Mouse (Mus musculus) liver, postnatal 0 days (tissue): ENCODE measurements around the gene Rps26. TPM values are rescaled to one million over a fixed set of nuclear protein-coding genes. Genes with fewer than 3 reads are reported as not detected.

Source experiments
- ATAC-seq: fragments of 200-750 bp; cut with Nextera tagmentation; 2 replicates; pipeline ENCODE4 v1.8.0; 2017; ENCODE audit warnings: mild to moderate bottlenecking, moderate library complexity
- DNase-seq: peaks from one replicate; pipeline ENCODE4 v3.0.0-alpha.2; 2016
- H3K27ac ChIP-seq: fragments of 300-500 bp; sonication (generic); 2 replicates; pipeline ENCODE4 v1.5.1; 2014; ENCODE audit warnings: antibody characterized with exemption, moderate library complexity, mild to moderate bottlenecking, low read depth
- H3K27me3 ChIP-seq: fragments of 300-500 bp; sonication (generic); 2 replicates; pipeline ENCODE4 v1.6.1; 2014; ENCODE audit warnings: low read length, control low read depth, mixed read lengths; ENCODE audit not compliant: insufficient read depth
- H3K36me3 ChIP-seq: fragments of 300-500 bp; sonication (generic); replicated peaks from 2 replicates; pipeline ENCODE4 v1.6.1; 2014; ENCODE audit warnings: mild to moderate bottlenecking, control low read depth, low read length, moderate library complexity, mixed read lengths; ENCODE audit not compliant: insufficient read depth
- H3K4me1 ChIP-seq: fragments of 300-500 bp; sonication (generic); 2 replicates; pipeline ENCODE4 v1.6.1; 2014; ENCODE audit warnings: antibody characterized with exemption, mild to moderate bottlenecking, control low read depth; ENCODE audit not compliant: insufficient read depth
- H3K4me2 ChIP-seq: fragments of 300-500 bp; sonication (generic); 2 replicates; pipeline ENCODE4 v1.6.1; 2014; ENCODE audit warnings: low read depth, mild to moderate bottlenecking, low read length, moderate library complexity, mixed read lengths
- H3K4me3 ChIP-seq: fragments of 300-500 bp; sonication (generic); 2 replicates; pipeline ENCODE4 v1.5.1; 2014; ENCODE audit warnings: low read depth, low read length
- H3K9ac ChIP-seq: fragments of 300-500 bp; sonication (generic); replicated peaks from 2 replicates; pipeline ENCODE4 v1.6.1; 2014; ENCODE audit warnings: mild to moderate bottlenecking, moderate library complexity
- H3K9me3 ChIP-seq: fragments of 300-500 bp; sonication (generic); 2 replicates; pipeline ENCODE4 v1.6.1; 2016; ENCODE audit warnings: mild to moderate bottlenecking, control low read depth, low read length, mixed read lengths
- CTCF ChIP-seq: sonication (generic); IDR thresholded peaks from 2 replicates; pipeline ENCODE4 v1.5.1; 2016; ENCODE audit warnings: antibody characterized with exemption, low read depth
- EP300 ChIP-seq: IDR thresholded peaks from 2 replicates; pipeline ENCODE4 v1.6.1; 2016; ENCODE audit warnings: antibody characterized with exemption, low read depth, mild to moderate bottlenecking
- WGBS: fragments of 180-500 bp; shearing (Covaris S2); extraction: QIAGEN DNeasy Blood & Tissue Kit; methylation state at CpG from one replicate; pipeline ENCODE4 v1.1.7; 2014; ENCODE audit not compliant: insufficient replicate concordance; 5-methylcytosine and 5-hydroxymethylcytosine counted together
- polyA plus RNA-seq: library from polyadenylated mRNA; unstranded; fragments of >200 nt; fragmentation: Nextera tagmentation; extraction: Ambion mirVana; gene quantifications from 2 replicates; pipeline ENCODE4 v1.2.1, GENCODE M21; 2015

Rps26 gene
- polyA plus RNA-seq, 1 experiment from 2014 or later, result 469 TPM

- Histone ChIP-seq H3K4me3 (peak within 1 kb of the TSS; percentile 42), H3K27ac (peak within 1 kb of the TSS; percentile 39; the same call in 1 of the 2 replicates), H3K4me2 (peak within 1 kb of the TSS; percentile 81), H3K9ac (peak within 1 kb of the TSS; percentile 55), H3K4me1 (peaks cover 13% of the 10 kb centered on the region), H3K36me3 (no peaks in the 10 kb centered on the region), H3K9me3 (no peaks in the 10 kb centered on the region), H3K27me3 (peaks cover 15% of the 10 kb centered on the region; the same call in 1 of the 2 replicates)
- ATAC-seq (peak; percentile 72), DNase-seq (peak; percentile 43)
- WGBS, result 9% methylated on average over 36 of the region's 36 CpGs
- TF ChIP-seq CTCF, result no peak
These were observed 18.8 kb upstream of the Rps26 start, which contains the start of gene Ikzf4 for GRCm38 (mm10) chr10:128645111-128646011. Gene Ikzf4 (minus strand): TSS chr10:128645991.

- Histone ChIP-seq H3K4me1 (peaks cover 13% of the 10 kb centered on the region), H3K9ac (no peak overlapping the region), H3K4me3 (no peak overlapping the region), H3K27me3 (peaks cover 15% of the 10 kb centered on the region; the same call in 1 of the 2 replicates), H3K4me2 (no peak overlapping the region), H3K36me3 (no peaks in the 10 kb centered on the region), H3K27ac (no peak overlapping the region), H3K9me3 (no peaks in the 10 kb centered on the region)
- ATAC-seq (no peak), DNase-seq (no peak)
- 77% methylated on average over 6 of the region's 6 CpGs for WGBS
- TF ChIP-seq EP300 (no peak), CTCF (no peak)
These were observed 16.2 kb upstream of the Rps26 start for GRCm38 (mm10) chr10:128642749-128643148.

DNA sequence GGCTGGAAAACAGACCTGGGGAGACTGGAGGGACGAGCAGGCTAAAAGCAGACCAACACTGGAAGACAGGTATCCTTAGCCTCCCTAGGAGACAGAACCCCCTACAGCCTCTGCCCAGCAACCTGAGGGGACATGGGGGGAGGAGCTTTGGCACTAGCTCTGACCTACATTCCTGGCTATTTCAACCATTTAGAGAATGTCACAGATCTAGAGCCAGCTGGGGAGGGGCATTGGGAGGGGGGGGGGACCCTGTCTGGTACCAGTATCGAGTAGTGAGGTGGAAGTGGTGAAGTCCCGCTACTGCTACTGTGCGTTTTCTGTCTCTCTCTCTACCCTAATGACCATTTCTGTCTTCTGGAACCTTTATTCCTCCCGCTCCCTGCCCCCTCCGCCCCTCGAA lies 15.3 kb upstream of the Rps26 start:
- Histone ChIP-seq H3K4me1 (peaks cover 16% of the 10 kb centered on the region), H3K27ac (no peak overlapping the region), H3K9ac (no peak overlapping the region), H3K27me3 (peaks cover 15% of the 10 kb centered on the region; the same call in 1 of the 2 replicates), H3K4me2 (no peak overlapping the region), H3K9me3 (no peaks in the 10 kb centered on the region), H3K4me3 (no peak overlapping the region), H3K36me3 (no peaks in the 10 kb centered on the region)
- ATAC-seq, result no peak
- WGBS, result 68% methylated on average over 7 of the region's 7 CpGs
- TF ChIP-seq EP300, result no peak
- TF ChIP-seq CTCF, result no peak
- no peak for DNase-seq

DNA sequence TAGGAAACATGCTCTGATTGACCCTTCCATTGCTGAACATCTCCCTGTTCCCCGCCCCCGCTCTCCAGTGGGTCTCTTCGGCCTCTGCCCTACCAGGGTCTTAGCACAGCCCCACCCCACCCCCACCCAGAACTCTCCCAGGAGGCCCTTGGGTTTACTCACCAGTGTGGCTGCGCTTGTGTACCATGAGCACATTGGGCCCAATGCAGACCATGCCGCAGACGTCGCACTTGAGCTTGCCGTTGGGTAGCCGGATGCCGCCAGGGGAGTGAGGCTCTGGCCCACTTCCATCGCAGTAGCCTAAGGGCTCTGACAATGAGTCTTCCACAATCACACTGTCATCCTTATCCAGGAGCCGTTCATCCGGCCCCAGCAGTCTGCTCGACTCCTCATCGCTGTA lies 14.3 kb upstream of the Rps26 start:
- peaks cover 11% of the 10 kb centered on the region; the same call in 1 of the 2 replicates for H3K27me3 ChIP-seq
- no peak overlapping the region for H3K4me2 ChIP-seq
- no peak overlapping the region for H3K27ac ChIP-seq
- H3K9ac ChIP-seq, result no peak overlapping the region
- ATAC-seq (no peak), DNase-seq (no peak)
- no peak for TF ChIP-seq CTCF
- TF ChIP-seq EP300, result no peak
- H3K9me3 ChIP-seq, result no peaks in the 10 kb centered on the region
- H3K4me1 ChIP-seq, result peaks cover 12% of the 10 kb centered on the region; the same call in 1 of the 2 replicates
- 90% methylated on average over 15 of the region's 15 CpGs for WGBS
- H3K4me3 ChIP-seq, result no peak overlapping the region
- H3K36me3 ChIP-seq, result no peaks in the 10 kb centered on the region

DNA sequence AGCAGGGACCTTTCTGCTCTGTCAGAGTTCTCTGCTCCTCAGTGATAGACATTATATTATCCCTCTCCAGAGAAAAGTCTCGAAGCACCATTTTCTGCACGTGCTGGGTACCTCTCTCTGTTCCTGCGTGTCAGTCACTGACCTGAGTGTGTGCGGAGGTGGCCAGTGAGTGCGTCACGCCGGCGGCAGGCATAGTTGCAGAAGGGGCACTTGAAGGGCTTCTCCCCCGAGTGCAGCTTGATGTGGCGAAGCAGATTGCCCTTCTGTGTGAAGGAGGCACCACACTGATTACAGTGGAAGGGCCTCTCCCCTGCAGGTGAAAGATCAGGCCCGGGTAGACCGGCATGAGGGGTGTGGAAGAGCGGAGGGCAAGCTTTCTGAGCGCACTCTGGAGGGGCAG lies 13.5 kb upstream of the Rps26 start:
- Histone ChIP-seq H3K36me3 (no peaks in the 10 kb centered on the region), H3K4me3 (no peak overlapping the region), H3K9ac (no peak overlapping the region), H3K27ac (no peak overlapping the region), H3K4me2 (no peak overlapping the region), H3K27me3 (peaks cover 7% of the 10 kb centered on the region; the same call in 1 of the 2 replicates), H3K9me3 (no peaks in the 10 kb centered on the region), H3K4me1 (peaks cover 6% of the 10 kb centered on the region; the same call in 1 of the 2 replicates)
- TF ChIP-seq EP300, result no peak
- TF ChIP-seq CTCF, result no peak
- DNase-seq (no peak), ATAC-seq (no peak)
- WGBS, result 83% methylated on average over 14 of the region's 14 CpGs

- no peaks in the 10 kb centered on the region for H3K27me3 ChIP-seq
- no peak for ATAC-seq
- no peak for DNase-seq
- no peak overlapping the region for H3K9ac ChIP-seq
- H3K4me3 ChIP-seq, result no peak overlapping the region
- H3K4me2 ChIP-seq, result peak overlapping the region; percentile 38; the same call in 1 of the 2 replicates
- no peak overlapping the region for H3K27ac ChIP-seq
- no peaks in the 10 kb centered on the region for H3K9me3 ChIP-seq
- no peaks in the 10 kb centered on the region for H3K36me3 ChIP-seq
- H3K4me1 ChIP-seq, result peaks cover 3% of the 10 kb centered on the region; the same call in 1 of the 2 replicates
- no peak for TF ChIP-seq EP300
- no peak for TF ChIP-seq CTCF
- 20% methylated on average over 11 of the region's 11 CpGs for WGBS
These were observed 10.5 kb upstream of the Rps26 start for GRCm38 (mm10) chr10:128637011-128637410.
